Mouse (Mus musculus): ENCODE results near the gene Fjx1.

Gene Fjx1

DNA sequence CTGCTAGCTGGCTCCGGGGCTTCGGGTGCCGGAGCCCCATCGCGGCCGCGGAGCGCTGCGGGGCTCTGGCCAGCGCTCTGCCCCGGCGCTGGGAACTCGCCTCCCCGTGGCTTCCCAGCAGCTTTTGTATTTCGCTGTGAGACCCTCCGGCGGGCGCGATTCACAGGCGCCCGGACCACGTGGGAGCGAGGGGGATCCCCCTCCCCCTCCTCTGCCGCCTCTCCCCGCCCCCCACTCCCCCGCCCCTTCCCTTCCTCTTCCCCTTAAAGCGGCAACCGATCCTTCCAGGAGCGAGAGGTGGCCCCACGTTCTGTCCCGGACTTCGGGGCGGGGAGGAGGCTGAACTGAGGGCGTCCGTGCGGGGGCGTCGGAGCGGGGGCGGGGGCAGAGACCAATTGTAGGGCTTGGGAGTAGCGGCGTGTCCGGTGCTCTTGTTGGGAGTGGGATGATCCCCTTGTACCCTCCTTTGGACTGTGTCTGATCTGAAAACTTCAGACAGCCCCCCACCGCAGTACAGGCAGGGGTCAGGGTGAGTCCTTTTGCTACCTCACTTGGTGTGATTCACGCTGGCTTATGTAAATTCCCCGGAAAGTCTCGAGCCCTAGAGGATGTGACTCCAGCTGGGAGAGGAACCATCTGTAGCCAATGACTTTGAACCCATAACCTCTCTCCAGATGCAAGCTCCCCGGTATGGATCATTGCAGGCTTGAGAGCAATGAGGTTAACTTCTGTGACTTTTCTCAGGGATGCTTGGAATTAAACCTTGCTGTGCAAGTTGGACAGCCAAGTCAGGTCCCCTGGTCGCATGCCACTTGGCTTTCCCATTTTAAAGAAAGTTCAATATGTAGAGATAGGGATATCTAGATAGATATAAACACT is at the start of gene Fjx1:
TSS of gene Fjx1 (minus strand) at position 829 of the 879 bp plus-strand sequence.
- no peak for DNase-seq (ENCODE audit: extremely low spot score, low read depth, low spot score)

DNA sequence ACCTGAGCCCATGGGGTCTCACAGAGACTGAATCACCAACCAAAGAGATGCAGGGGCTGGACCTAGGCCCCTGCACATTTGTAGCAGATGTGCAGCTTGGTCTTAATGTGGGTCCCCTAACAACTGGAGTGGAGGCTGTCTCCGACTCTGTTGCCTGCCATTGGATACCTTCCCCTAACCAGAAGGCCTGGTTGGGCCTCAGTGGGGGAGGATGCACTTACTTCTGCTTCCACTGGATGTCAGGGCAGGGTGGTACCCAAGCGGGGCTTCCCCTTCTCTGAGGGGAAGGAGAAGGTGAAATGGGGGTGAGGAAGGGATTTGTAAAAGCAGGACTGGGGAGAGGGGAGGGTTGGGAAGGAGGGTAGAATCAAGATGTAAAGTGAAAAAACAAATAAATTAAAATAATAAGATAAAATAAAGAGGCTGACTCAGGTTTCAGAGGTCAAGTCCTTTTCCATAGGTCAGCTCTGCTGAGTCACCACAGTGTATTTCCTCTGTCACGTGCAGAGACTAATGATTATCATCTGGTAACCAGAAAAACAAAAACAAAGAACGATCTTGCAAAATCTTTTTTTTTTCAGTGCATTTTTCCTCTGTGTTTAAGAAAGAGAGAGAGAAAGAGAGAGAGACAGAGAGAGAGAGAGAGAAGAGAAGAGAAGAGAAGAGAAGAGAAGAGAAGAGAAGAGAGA is 47.8 kb upstream of the Fjx1 start:
- DNase-seq (ENCODE audit: extremely low spot score, low read depth, low spot score) = no peak

DNA sequence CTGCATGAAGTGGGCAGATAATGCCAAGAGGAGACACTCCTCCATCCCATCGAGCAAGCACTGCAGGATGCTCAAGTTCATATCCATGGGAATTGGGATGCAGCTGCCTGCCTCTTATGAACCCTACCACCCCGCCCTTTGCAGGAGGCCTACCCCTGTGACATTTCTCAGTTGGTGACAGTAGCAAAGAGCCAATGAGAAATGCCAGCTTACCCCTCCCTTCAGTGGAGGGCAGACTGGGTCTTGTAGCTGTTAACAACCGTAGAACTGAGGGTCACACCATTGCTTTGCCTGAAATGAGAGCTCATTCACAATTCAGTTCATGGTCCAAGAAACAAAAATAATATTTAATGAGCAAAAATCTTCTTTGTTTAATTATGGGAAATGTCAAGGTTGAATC is 28.4 kb upstream of the Fjx1 start:
- DNase-seq (ENCODE audit: extremely low spot score, low read depth, low spot score) = no peak

DNA sequence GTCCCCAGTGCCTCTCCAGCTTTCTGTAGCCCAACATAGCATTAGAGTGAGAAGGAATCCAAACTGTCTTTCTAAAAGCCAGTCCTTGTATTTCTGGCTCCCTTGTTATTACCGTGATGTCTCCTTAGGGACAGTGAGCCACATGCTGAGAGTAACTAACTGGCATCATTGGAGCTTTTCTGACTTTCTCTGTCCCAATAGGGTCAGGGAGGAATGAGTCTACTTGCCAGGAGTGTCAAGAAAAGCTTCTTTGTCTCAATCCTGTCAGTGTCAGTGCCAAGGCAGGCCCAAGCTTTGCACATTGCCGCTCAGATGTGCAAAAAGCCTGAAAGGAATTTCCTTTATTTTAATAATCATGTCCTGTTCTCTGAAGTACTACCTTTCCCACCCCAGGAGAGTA is 23.8 kb upstream of the Fjx1 start:
- DNase-seq (ENCODE audit: extremely low spot score, low read depth, low spot score) = no peak

DNA sequence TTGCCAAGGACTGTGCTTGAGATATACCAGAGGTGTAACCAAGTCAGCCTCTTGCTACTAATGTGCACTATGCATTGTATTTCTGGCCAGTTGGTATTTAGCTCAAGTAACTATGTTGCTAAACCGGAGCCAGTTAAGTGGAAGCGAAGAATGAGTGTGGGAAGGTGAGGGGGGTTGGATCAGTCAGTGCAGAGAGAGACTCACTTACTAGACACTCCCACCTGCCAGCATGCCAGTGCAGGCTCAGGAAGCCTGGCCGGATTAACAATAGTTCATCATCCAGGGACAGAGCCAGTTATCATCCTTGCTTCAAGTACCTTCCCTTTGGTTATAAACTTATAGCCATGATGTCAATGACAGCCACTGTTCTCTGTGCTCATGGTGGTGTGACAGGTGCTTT is 16.3 kb upstream of the Fjx1 start:
- DNase-seq (ENCODE audit: extremely low spot score, low read depth, low spot score) = no peak

DNA sequence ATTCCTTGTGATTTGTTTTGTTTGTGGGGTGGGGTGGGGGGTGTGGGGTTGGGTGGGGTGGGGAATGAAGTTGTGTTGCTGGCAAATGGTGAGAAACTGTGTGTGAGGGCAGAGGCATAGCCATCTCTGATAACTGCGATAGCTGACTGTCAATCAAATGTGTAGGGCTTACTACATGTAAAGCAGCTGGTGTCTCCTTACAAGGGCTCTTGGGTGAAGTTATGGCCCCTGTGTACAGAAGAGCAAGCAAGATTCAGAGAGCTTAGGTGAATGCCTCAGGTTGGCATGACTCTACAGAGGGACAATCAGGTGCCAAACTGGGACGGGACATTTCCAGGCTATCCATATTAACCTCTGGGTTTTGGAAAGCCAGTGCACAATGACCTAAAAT is 12.0 kb upstream of the Fjx1 start:
- no peak for DNase-seq (ENCODE audit: extremely low spot score, low read depth, low spot score)

DNA sequence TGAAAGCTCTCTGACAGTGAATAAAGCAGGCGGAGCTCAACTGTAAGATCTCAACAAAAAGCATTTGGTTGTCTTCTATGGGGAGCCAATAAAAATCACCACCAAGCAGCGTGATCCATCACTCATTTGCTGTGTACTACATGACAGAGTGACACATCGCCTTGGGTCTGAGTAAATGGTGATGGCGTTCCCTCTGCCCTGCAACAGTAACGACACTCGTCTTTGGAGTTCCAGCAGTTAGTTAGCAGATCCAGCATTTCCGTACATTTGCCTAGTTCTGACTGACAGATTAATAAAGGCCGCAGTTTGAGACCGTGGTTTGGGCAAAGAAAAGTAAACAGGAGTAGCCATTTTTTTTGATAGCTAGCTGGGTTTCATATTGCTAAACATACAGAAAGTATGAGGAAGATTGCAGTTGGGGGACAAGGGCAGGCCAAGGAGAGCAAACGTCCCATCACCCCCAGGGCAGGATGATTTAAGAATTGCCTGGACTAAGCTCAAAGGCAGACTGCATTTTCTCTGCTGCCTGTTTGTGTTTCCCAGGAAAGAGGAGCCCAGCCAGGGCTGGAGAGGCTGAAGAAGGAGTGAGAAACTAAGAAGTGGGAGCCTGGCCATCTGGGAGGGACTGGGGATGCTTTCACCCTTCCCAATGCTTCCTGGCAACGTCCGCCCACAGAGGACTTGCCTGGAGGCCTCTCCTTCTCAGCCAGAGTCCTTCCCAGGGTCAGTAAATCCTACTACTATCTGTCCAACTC is 11.5 kb upstream of the Fjx1 start:
- DNase-seq (ENCODE audit: extremely low spot score, low read depth, low spot score) = no peak

DNA sequence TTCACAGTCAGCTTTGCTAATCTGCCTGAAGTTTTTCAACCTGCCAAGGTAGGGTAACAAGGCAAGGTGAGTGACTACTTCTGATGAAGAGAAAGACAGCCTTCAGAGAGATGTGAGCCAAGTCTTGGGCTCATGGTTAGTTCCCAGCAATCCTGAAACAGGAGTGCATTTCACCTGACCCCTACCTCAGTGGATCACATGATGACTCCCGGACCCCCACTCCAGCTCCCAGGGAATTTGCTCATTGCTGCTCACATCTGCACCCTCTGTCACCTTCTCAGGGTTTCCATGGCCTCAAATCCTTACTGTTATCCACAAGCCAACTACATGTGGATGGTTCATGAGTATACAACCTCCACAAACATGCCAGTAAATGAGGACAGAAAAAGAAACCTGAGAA is 9.2 kb upstream of the Fjx1 start:
- no peak for DNase-seq (ENCODE audit: extremely low spot score, low read depth, low spot score)

DNA sequence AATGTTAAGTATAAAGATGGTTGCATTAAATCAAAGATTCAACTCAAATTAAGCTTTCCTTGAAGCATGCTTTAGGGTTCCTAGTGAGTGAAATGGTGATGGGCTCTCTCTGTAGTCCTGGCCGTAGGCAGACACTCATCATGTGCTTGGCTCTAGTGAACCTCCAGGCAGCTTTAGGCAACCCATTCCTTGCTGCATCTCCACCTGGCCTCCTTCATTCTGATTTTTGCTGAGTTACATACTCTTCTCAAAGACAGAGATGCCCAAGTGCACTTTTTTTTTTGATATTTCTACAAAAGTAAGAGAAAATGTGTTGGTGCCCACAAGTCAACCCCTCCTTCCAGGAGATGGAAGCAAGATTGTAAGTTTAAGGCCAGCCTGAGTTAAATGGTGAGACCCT is 2.8 kb upstream of the Fjx1 start:
- no peak for DNase-seq (ENCODE audit: extremely low spot score, low read depth, low spot score)

DNA sequence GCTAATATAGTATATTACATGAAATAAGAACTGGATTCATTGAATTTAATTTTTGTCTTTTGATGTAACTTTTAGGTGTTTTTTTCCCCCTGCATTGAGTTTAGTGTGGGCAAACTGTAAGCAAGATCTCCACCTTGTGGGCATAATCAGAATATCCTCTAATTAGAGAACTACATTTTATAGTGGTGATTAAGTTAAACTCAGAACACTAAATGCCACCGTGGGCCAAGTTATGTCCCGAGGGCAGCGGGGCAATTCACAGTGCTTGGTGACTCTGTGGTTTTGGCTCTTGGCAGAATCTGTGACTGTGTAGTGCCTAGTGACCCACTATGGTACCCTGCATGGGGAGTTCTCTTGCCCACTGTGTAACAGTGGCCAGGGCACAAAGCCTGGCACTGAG is 1.1 kb upstream of the Fjx1 start:
- no peak for DNase-seq (ENCODE audit: extremely low spot score, low read depth, low spot score)

DNA sequence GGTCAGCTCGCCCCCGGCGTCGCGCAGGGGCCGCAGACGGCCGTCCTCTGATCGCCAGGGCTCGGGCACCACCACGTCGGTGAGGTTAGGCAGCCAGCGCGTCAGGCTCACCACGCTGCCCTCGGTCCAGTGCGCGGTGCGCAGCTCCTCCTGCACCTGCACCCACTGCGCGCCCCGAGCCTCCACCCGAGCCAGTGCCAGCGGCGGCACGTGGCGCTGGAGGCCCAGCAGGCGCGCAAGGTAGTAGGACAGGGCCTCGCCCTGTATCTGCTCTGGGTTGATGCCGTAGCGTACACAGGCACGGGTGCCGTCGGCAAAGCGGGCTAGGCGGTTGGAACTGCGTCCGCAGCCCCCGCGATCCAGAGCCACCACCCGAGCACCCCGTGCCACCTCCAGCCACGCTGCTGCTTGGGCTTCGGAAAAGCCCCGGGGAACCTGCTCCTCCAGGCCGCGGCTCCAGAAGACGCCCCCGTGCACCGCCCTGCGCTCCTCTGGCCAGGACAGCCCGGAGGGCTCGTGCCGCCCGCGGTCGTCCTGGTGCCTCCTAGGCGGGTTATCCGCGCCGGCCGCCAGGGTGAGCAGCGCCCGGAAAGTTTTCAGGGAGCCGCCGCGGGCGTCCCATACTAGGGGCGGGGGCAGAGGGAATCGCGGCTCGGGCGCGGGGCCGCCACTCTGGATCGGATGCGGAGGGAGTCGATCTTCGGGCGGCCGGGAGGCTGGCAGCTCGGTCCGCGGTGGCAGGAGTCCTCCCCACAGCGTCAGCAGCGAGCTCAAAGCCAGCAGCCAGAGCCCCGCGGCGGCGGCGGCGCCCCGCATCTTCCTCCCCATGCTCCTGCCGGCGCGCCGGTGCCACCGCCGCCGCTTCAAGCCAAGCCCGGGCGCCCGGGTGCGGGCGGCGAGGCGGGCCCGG is 1.3 kb downstream of the Fjx1 start:
- no peak for DNase-seq (ENCODE audit: extremely low spot score, low read depth, low spot score)

DNA sequence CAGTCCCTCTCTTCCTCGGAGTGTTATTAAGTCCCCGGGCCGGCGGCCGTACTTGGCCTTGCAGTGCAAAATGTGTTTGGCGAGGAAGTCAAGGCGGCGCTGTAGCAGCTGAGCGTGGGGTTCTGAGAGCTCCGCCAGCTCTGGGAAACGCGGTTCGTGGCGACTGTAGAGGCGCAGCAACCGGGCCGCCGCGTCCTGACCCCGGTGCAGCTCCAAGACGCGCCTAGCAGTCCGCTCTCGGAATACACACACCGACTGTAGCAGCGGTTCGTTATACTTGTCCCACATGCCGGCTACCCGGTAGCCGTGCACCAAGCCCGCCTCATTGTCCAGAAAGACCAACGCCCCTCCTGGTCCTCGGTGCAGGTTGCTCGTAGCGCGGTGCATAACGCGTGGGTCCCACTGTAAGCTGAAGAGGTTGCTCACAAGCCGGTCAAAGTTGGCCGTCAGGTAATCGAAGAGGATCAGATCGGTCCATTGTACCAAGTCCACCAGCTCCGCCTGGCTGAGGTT is 2.0 kb downstream of the Fjx1 start:
- DNase-seq (ENCODE audit: extremely low spot score, low read depth, low spot score) = no peak

DNA sequence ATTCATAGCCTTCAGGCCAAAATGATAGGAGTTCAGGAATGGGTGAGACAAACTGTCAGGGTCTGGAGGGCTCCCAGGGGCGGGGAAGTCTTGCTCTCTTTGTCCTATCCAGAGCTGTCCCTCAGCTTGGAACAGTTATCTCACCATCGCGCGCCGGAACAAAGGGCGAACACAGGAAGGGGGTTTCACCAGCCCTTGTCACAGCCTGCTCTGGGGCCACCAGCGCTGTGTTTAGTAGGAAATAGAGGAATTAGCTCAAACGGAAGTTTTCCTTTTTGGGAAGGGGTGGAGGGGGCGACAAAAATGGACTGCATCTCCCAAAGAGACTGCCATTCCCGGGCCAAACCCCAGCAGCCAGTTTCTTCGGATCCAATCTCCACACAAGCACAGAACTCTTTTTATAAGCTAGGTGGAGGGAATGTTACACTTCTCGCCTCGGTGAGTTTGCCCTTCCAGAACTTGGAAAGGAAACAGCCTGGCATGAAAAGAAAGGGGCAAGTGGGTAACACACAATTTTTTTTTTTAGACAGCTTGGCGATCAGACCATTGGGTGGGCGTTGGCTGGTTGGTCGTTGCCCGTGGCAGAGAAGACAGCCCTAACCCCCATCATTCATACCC is 2.6 kb downstream of the Fjx1 start:
- no peak for DNase-seq (ENCODE audit: extremely low spot score, low read depth, low spot score)

DNA sequence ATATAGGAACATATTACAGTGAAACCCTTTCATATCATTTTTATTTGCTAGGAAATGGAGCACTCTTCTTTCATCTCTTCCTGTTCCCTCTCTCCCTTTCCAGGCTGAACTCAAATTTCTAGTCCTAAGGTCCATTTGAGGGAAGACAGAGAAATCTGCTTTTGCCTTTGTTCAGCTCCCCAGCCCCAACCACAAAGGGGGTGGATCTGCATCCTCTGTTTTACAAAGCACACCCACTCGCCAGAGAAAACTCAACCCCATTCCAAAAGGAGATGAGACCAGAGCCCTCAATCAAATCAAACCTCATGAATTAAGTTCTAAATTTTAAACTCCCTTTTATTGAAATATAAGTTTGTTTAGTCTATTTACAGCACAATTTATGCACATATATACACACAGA is 3.2 kb downstream of the Fjx1 start:
- DNase-seq (ENCODE audit: extremely low spot score, low read depth, low spot score) = no peak

DNA sequence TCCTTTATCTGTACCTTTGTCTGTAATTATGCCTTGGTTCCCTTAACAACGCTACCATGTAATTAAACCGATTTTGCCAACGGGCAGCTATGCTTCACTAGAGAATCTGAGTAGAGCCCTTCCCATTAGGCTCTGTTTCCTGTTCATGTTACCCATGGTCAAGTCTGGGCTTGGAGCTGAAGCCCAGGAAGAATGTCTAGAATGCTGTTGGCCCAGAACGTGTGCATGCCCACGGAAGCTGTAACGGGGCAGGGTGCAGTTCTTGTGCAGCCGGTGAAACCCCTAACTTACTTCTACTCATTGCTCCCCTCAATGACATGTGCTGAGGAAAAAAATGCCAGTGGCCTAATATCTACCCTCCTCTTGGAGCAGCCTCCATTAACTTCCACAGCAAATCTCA is 4.5 kb downstream of the Fjx1 start:
- DNase-seq (ENCODE audit: extremely low spot score, low read depth, low spot score) = no peak

DNA sequence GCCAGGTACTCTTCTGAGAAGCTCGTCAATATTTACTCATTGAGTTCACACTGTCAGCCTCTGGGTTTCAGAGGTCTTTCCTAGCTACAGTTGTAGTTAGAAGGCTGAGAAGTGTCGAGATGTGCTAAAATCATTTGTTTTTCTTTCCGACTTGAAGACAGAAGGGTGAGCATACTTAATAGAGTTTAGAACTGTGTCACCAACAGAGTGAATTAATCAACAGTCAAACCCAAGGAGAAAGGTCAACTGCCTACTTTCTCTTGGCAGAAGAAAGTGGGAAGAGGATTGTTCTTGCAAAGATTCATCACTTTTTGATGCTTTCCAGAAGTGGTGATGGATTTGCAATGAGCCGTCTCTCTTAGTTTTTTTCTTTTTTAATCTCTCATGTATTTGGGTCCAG is 5.4 kb downstream of the Fjx1 start:
- DNase-seq (ENCODE audit: extremely low spot score, low read depth, low spot score) = no peak

DNA sequence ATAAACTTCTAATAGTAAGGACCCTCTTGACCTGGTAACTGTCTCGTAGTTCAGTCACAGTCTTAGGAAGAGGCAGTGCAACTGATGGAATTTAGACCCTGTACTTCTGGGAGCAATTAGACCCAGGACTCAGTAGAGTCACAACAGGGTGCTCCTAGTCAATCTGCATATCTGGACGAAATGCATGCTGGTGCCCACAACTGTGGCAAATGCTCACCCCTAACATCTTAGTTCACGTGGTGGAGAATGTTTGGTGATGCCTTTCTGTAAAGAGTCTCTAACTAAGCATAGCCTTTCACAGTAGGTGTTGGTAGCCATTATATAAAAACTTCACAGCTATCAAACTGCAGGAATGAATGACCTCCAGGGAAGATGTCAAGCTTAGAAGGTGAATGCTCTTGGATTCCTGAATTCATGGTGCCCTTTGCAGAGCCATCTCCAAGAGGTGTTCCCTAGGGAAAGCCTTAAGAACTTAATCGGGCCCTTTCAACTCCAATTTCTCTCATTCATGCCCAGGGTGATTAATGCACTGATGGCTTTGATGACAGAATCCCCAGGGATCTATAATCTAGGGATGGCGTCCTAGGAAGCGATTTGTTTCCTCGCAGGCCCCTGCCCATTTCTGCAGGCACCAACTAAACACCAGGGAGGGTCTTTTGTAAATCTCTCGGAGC is 14.8 kb downstream of the Fjx1 start:
- DNase-seq (ENCODE audit: extremely low spot score, low read depth, low spot score) = no peak

DNA sequence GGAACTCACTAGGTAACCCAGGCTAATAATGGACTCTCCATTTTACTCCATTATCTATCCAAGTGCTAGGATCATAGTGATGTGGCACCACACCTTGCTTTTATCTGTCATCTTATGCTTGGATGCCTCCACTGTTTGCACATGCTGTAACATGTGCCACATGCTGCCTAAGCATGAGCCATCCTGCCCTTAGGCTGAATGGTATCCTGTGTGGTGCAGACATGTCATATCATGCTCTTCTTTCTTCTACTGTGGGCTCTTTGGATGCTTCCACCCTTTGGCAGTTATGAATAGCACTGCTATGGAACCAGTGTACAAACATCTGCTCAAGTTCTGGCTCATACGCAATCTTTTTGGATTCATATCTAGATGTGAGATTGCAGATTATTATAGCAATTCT is 18.4 kb downstream of the Fjx1 start:
- no peak for DNase-seq (ENCODE audit: extremely low spot score, low read depth, low spot score)

DNA sequence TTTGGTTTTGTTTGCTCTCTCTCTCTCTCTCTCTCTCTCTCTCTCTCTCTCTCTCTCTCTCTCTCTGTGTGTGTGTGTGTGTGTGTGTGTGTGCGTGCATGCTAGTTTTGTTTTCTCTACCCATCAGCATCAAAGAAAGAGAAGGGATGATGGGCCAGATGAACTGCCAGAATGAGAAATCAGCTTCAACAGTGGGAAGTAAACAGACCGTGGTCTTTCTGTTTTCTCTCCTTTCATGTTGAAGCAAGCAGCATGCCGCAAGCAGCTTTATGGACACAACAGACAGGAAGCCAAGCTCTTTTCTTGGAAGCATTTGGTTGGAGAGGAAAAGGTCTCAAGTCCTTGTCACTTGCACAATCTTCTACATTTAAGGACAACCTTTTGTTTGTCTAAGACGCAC is 21.2 kb downstream of the Fjx1 start:
- DNase-seq (ENCODE audit: extremely low spot score, low read depth, low spot score) = no peak

DNA sequence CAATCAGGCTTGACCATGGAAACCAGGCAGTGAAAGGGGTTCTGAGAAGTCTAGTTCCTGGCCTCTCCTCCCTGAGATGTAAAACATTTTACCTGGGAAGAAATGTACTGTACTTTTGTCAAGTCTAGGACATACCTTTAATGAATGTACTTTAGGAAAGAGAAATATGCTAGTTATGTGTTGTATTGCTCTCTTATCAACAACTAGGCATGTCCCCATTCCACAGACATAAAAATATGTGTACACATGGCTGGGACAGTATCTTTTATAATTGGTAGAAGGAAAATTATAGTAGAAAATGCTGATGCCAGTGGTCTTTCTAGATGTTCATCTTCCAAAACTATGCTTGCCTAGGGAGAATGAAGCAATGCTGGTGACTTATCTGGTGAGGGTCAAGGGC is 24.3 kb downstream of the Fjx1 start:
- DNase-seq (ENCODE audit: extremely low spot score, low read depth, low spot score) = no peak

Measured in hindlimb bud, embryonic 11.5 days (tissue).